Mouse (Mus musculus): ENCODE measurements around the gene Slc22a2.

DNA sequence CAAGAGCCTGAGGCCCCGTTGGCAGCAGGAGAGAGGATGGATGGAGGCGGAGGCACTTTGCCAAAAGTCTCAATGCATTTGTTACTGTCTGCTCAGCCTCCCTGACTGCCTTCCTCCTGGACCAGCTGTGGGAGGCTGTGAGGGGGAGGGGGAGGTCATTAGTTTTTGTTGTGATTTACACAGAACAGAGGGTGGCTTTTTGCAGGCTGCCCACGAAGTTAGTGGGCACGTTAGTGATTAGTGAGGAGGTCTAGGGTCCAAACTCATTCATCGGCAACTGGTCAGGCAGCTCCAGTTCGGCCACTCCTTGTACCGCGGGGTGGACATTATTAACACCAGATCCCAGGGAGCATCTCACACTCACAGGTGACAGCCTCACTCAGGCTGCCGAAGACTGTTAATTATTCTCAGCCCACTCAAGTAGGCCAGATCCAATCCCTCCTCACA, 4.9 kb downstream of the Slc22a2 start:
- TF ChIP-seq TAL1 (IDR thresholded peaks at IDR 0.05; ENCODE audit: low read length): no peak
- TF ChIP-seq GATA1 (IDR thresholded peaks at IDR 0.05; ENCODE audit: low read length): no peak

Data from erythroblast, embryonic 14.5 days (primary cell).